Mouse (Mus musculus): ENCODE measurements around the gene Des. TPM values are rescaled to one million over a fixed set of nuclear protein-coding genes. Genes with fewer than 3 reads are reported as not detected.

Gene Des
- polyA plus RNA-seq, 1 experiment: 1,825 TPM

Other genes starting within 250 kb of the Des start
- gene Nhej1, start 235.1 kb upstream of the Des start, polyA plus RNA-seq (2012; rRNA removed): 3.4 and 4.3 TPM in 2 replicates
- gene Slc23a3, start 226.4 kb upstream of the Des start, polyA plus RNA-seq (2012; rRNA removed): 0.91 and 1.2 TPM in 2 replicates
- 50.8 and 51.7 TPM in 2 replicates for gene Cnppd1, start 217.6 kb upstream of the Des start, polyA plus RNA-seq (2012; rRNA removed)
- gene Retreg2, start 217.6 kb upstream of the Des start, polyA plus RNA-seq (2012; rRNA removed): 60.5 and 61.5 TPM in 2 replicates
- gene Zfand2b, start 191.7 kb upstream of the Des start, polyA plus RNA-seq (2012; rRNA removed): 37.7 and 45.2 TPM in 2 replicates
- 11.2 and 13.4 TPM in 2 replicates for gene Abcb6, start 179.9 kb upstream of the Des start, polyA plus RNA-seq (2012; rRNA removed)
- 33.5 and 39.1 TPM in 2 replicates for gene Ankzf1, start 168.2 kb upstream of the Des start, polyA plus RNA-seq (2012; rRNA removed)
- gene Atg9a, start 168.1 kb upstream of the Des start, polyA plus RNA-seq (2012; rRNA removed): 30.4 and 36.3 TPM in 2 replicates
- gene Glb1l, start 149.5 kb upstream of the Des start, polyA plus RNA-seq (2012; rRNA removed): 28.9 and 33.6 TPM in 2 replicates
- 149 and 188 TPM in 2 replicates for gene Stk16, start 149.5 kb upstream of the Des start, polyA plus RNA-seq (2012; rRNA removed)
- 29.2 and 60.9 TPM in 2 replicates for gene Tuba4a, start 140.5 kb upstream of the Des start, polyA plus RNA-seq (2012; rRNA removed)
- not detected in 2 replicates for gene A630095N17Rik, start 128.2 kb upstream of the Des start, polyA plus RNA-seq (2012; rRNA removed)
- gene Dnajb2, start 123.9 kb upstream of the Des start, polyA plus RNA-seq (2012; rRNA removed): 34.6 and 37.8 TPM in 2 replicates
- 0.40 and 0.65 TPM in 2 replicates for gene Ptprn, start 95.8 kb upstream of the Des start, polyA plus RNA-seq (2012; rRNA removed)
- gene Resp18, start 81.9 kb upstream of the Des start, polyA plus RNA-seq (2012; rRNA removed): 0.31 and 0.52 TPM in 2 replicates
- gene Dnpep, start 42.3 kb upstream of the Des start, polyA plus RNA-seq (2012; rRNA removed): 106 and 124 TPM in 2 replicates
- gene Speg, start 15.0 kb downstream of the Des start, polyA plus RNA-seq (2012; rRNA removed): 91.1 and 102 TPM in 2 replicates
- 140 and 188 TPM in 2 replicates for gene Gmppa, start 75.6 kb downstream of the Des start, polyA plus RNA-seq (2012; rRNA removed)
- gene Asic4, start 90.1 kb downstream of the Des start, polyA plus RNA-seq (2012; rRNA removed): 0.03 and 0.06 TPM in 2 replicates
- gene Chpf, start 119.0 kb downstream of the Des start, polyA plus RNA-seq (2012; rRNA removed): 65.0 and 69.4 TPM in 2 replicates
- 1.1 and 1.6 TPM in 2 replicates for gene Tmem198, start 119.2 kb downstream of the Des start, polyA plus RNA-seq (2012; rRNA removed)
- 30.0 and 30.7 TPM in 2 replicates for gene Obsl1, start 146.1 kb downstream of the Des start, polyA plus RNA-seq (2012; rRNA removed)
- 19.6 and 23.9 TPM in 2 replicates for gene Inha, start 146.7 kb downstream of the Des start, polyA plus RNA-seq (2012; rRNA removed)
- 19.0 and 19.7 TPM in 2 replicates for gene Stk11ip, start 161.2 kb downstream of the Des start, polyA plus RNA-seq (2012; rRNA removed)
- 31.5 and 33.4 TPM in 2 replicates for gene Slc4a3, start 185.9 kb downstream of the Des start, polyA plus RNA-seq (2012; rRNA removed)

All from urinary bladder, adult 2 months (tissue).